Comparison of ENCODE assay signal across 8 mouse cellular contexts in the genomic region with DNA sequence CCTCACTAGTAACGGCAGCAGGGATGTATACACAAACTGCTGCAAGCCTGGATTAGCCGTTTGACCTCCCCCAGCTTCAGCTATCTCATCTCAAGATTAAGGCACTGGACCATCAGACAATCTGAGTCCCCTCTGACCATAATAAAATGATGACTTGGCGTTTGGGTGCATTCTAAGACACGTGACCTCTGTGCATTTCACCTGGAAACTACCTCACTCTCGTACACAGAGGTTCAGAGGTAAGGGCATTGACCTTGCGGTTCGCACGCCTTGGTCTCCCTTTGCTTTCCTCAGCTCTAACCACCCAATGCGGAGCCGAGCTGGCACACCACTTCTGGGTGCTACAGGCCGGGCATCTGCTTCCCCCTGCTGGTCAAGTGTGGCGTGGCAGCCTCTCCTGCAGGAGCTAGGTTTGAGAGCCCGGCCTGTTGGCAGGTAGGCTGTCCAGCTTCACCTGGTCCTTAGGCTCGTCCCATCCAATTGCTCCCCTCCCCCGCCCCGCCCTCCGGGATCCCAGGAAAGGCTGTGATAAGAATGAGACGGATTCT. TPM values are rescaled to one million over a fixed set of nuclear protein-coding genes. Genes with fewer than 3 reads are reported as not detected.
A peak's percentile ranks its signal among the peaks of the same experiment; 100 is the strongest.
DNase-seq lines count a peak whose midpoint lies in the region; ATAC-seq lines count a peak whose summit lies in the region.

No protein-coding gene starts in this region.

- peaks cover 100% of the 10 kb centered on the region for H3K27me3 ChIP-seq in forebrain, embryonic 12.5 days
- peaks cover 92% of the 10 kb centered on the region for H3K27me3 ChIP-seq in heart, embryonic 16.5 days (ENCODE audit: control insufficient read depth, insufficient read depth, low read length)
- peaks cover 100% of the 10 kb centered on the region for H3K27me3 ChIP-seq in liver, embryonic 13.5 days
- no peaks in the 10 kb centered on the region for H3K27me3 ChIP-seq in splenic B cell, adult 2 months (ENCODE audit: control insufficient read depth, insufficient read depth, low read length, poor library complexity, severe bottlenecking)

- no peak overlapping the region for H3K4me2 ChIP-seq in forebrain, embryonic 12.5 days
- peak overlapping the region; percentile 4 for H3K4me2 ChIP-seq in heart, embryonic 16.5 days (ENCODE audit: low read depth, low read length)
- 0 out of 2 replicates have a peak overlapping the region, but pooled peaks have one; percentile 29 for H3K4me2 ChIP-seq in liver, embryonic 13.5 days

- no peak overlapping the region for H3K4me3 ChIP-seq in forebrain, embryonic 12.5 days (replicated peaks)
- H3K4me3 ChIP-seq in heart, embryonic 16.5 days (ENCODE audit: low read length) = no peak overlapping the region
- H3K4me3 ChIP-seq in liver, embryonic 13.5 days (replicated peaks) = no peak overlapping the region

- no peaks in the 10 kb centered on the region for H3K9me3 ChIP-seq in forebrain, embryonic 12.5 days
- no peaks in the 10 kb centered on the region for H3K9me3 ChIP-seq in heart, embryonic 16.5 days (replicated peaks; ENCODE audit: control insufficient read depth, low read length)
- H3K9me3 ChIP-seq in liver, embryonic 13.5 days (replicated peaks) = no peaks in the 10 kb centered on the region

- peaks cover 3% of the 10 kb centered on the region for H3K4me1 ChIP-seq in forebrain, embryonic 12.5 days
- peaks cover 4% of the 10 kb centered on the region; the same call in 1 of the 2 replicates for H3K4me1 ChIP-seq in heart, embryonic 16.5 days (ENCODE audit: control insufficient read depth, insufficient read depth, low read length)
- H3K4me1 ChIP-seq in liver, embryonic 13.5 days (replicated peaks) = peaks cover 11% of the 10 kb centered on the region

- peak; percentile 93 for DNase-seq in CD4-positive, CD25-positive, alpha-beta regulatory T cell, adult 2 months (ENCODE audit: low read depth, low spot score)
- peak; percentile 62 for DNase-seq in c-Kit-positive CD71-negative TER-119-negative erythroid progenitor cells, embryonic 14.5 days (ENCODE audit: low read depth)
- peak; percentile 96 to 98 for DNase-seq in kidney, postnatal 25 days
- peak; percentile 73 for DNase-seq in liver, embryonic 13.5 days
- DNase-seq in natural killer cell, adult 2 months (ENCODE audit: low spot score in 2 of 2) = peak; percentile 79 to 86
- peak; percentile 90 for DNase-seq in splenic B cell, adult 2 months (ENCODE audit: low read depth, low spot score)

- H3K36me3 ChIP-seq in forebrain, embryonic 12.5 days (replicated peaks) = no peaks in the 10 kb centered on the region
- no peaks in the 10 kb centered on the region for H3K36me3 ChIP-seq in heart, embryonic 16.5 days (ENCODE audit: control insufficient read depth, insufficient read depth)
- no peaks in the 10 kb centered on the region for H3K36me3 ChIP-seq in liver, embryonic 13.5 days
- H3K36me3 ChIP-seq in splenic B cell, adult 2 months (ENCODE audit: control insufficient read depth, insufficient read depth, low read length, poor library complexity, severe bottlenecking) = no peaks in the 10 kb centered on the region

- H3K9ac ChIP-seq in forebrain, embryonic 12.5 days = no peak overlapping the region
- H3K9ac ChIP-seq in heart, embryonic 16.5 days (ENCODE audit: low read length) = no peak overlapping the region
- H3K9ac ChIP-seq in liver, embryonic 13.5 days = no peak overlapping the region

- ATAC-seq in forebrain, embryonic 12.5 days (ENCODE audit: low FRiP score) = peak; percentile 50
- peak; percentile 58 for ATAC-seq in heart, embryonic 16.5 days (replicated peaks; ENCODE audit: extremely low read depth, insufficient read depth, low FRiP score)
- peak; percentile 60 for ATAC-seq in liver, embryonic 13.5 days (ENCODE audit: low read depth)

- H3K27ac ChIP-seq in forebrain, embryonic 12.5 days = no peak overlapping the region
- H3K27ac ChIP-seq in heart, embryonic 16.5 days (ENCODE audit: low read length) = no peak overlapping the region
- H3K27ac ChIP-seq in liver, embryonic 13.5 days = no peak overlapping the region

- 2% methylated on average over 18 of the region's 18 CpGs for WGBS in forebrain, embryonic 12.5 days
- under 1% methylated on average over 18 of the region's 18 CpGs for WGBS in heart, embryonic 16.5 days
- WGBS in liver, embryonic 13.5 days (ENCODE audit: insufficient replicate concordance) = 1% methylated on average over 18 of the region's 18 CpGs

RNA-seq across cellular contexts. Expression of a gene that starts 10.1 kb away (rescaled TPM):
- polyA plus RNA-seq in forebrain, embryonic 12.5 days (2016; fragmentation: Nextera tagmentation; extraction: Ambion mirVana) = 24.6 and 27.4 TPM in 2 replicates
- 14.9 and 17.1 TPM in 2 replicates for polyA plus RNA-seq in heart, embryonic 16.5 days (2015; fragmentation: Nextera tagmentation; extraction: Ambion mirVana)
- 5.0 and 6.4 TPM in 2 replicates for polyA plus RNA-seq in liver, embryonic 13.5 days (2015; fragmentation: Nextera tagmentation; extraction: Ambion mirVana)
